Mouse (Mus musculus): ENCODE data around the gene Gm28372. TPM values are rescaled to one million over a fixed set of nuclear protein-coding genes. Genes with fewer than 3 reads are reported as not detected.
A peak's percentile ranks its signal among the peaks of the same experiment; 100 is the strongest.

Gm28372 gene
- total and polyA plus RNA-seq, 3 experiments: not detected

DNA sequence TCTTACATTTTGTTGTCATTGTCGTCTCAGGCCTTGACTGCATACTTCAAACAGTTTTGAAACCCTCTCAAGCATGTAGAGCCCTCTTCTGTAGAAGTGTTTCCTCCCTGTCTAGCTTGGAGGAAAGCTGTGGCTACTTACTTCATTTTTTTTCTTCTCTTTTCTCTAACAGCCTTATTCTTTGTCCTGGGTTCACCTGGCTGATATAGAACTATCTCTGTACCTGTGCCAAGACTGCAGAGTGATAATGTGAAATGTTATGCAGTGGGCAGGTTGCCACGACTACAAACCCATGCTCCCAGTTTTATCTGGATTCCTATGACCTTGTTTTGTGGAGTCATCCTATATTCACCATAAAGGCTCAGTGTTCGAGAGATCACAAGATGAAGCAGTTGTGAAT is 25.4 kb downstream of the Gm28372 start:
- Histone ChIP-seq H3K36me3 (ENCODE audit: control insufficient read depth in 1 of 2, insufficient read depth in 2 of 2, low read length in 2 of 2) (peaks cover 5 to 32% of the 10 kb centered on the region in 2 experiments), H3K4me3 (ENCODE audit: control insufficient read depth in 1 of 2, insufficient read depth in 1 of 2, low read depth in 2 of 2, low read length in 2 of 2) (no peak overlapping the region), H3K27ac (ENCODE audit: control insufficient read depth, low read depth, low read length) (peak overlapping the region; percentile 18; the same call in 1 of the 2 replicates), H3K79me2 (ENCODE audit: control insufficient read depth, insufficient read depth, low read length, poor library complexity) (peaks cover 47% of the 10 kb centered on the region), H3K9ac (ENCODE audit: control insufficient read depth, low read depth, low read length, poor library complexity, severe bottlenecking) (no peak overlapping the region), H3K4me1 (ENCODE audit: control insufficient read depth in 1 of 2, insufficient read depth in 2 of 2, low read length in 2 of 2) (peaks cover 19 to 23% of the 10 kb centered on the region in 2 experiments), H3K27me3 (ENCODE audit: control insufficient read depth in 1 of 2, insufficient read depth in 2 of 2, low read length in 2 of 2) (no peaks in the 10 kb centered on the region), H3K9me3 (replicated peaks; ENCODE audit: insufficient read depth, low read length) (no peaks in the 10 kb centered on the region)
- no peak for DNase-seq (ENCODE audit: low read depth, low spot score)
- TF ChIP-seq ETS1 (IDR thresholded peaks at IDR 0.05; ENCODE audit: low read depth, low read length): peak; percentile 38; the same call in 1 of the 2 replicates
- no peak for TF ChIP-seq RAD21 (IDR thresholded peaks at IDR 0.05; ENCODE audit: low read depth, low read length)
- TF ChIP-seq SMC3 (IDR thresholded peaks at IDR 0.05; ENCODE audit: low read depth, low read length): no peak
- TF ChIP-seq RCOR1 (IDR thresholded peaks at IDR 0.05; ENCODE audit: low read depth, low read length): no peak
- no peak for TF ChIP-seq TCF12 (IDR thresholded peaks at IDR 0.05; ENCODE audit: low read depth, low read length)
- TF ChIP-seq MXI1 (IDR thresholded peaks at IDR 0.05; ENCODE audit: low read depth, low read length): no peak
- no peak for TF ChIP-seq HCFC1 (IDR thresholded peaks at IDR 0.05; ENCODE audit: low read depth, low read length)
- TF ChIP-seq GATA1 (IDR thresholded peaks at IDR 0.05; ENCODE audit: low read depth, low read length): peak; percentile 47; the same call in 1 of the 2 replicates
- peak; percentile 43; the same call in 1 of the 2 replicates for TF ChIP-seq ZNF384 (IDR thresholded peaks at IDR 0.05; ENCODE audit: low read depth, low read length)
- no peak for TF ChIP-seq GABPA (IDR thresholded peaks at IDR 0.05; ENCODE audit: low read depth, low read length)
- TF ChIP-seq MAFK (IDR thresholded peaks at IDR 0.05; ENCODE audit: borderline replicate concordance, low read depth, low read length): no peak
- peak; percentile 51; the same call in 1 of the 2 replicates for TF ChIP-seq SIN3A (IDR thresholded peaks at IDR 0.05; ENCODE audit: low read length)
- peak in 1 of 2 experiments; percentile 61; a peak in 2 of 4 replicates for TF ChIP-seq EP300 (IDR thresholded peaks at IDR 0.05; ENCODE audit: low read depth in 1 of 2, low read length in 2 of 2)
- TF ChIP-seq MYB (IDR thresholded peaks at IDR 0.05; ENCODE audit: low read depth, low read length): no peak
- TF ChIP-seq MEF2A (IDR thresholded peaks at IDR 0.05; ENCODE audit: extremely low read depth, insufficient replicate concordance, low read depth, low read length, poor library complexity, severe bottlenecking): no peak
- no peak for TF ChIP-seq UBTF (IDR thresholded peaks at IDR 0.05; ENCODE audit: borderline replicate concordance, insufficient read depth, low read depth, low read length)
- no peak for TF ChIP-seq CHD2 (IDR thresholded peaks at IDR 0.05; ENCODE audit: low read length)

- H3K36me3 ChIP-seq (ENCODE audit: control insufficient read depth in 1 of 2, insufficient read depth in 2 of 2, low read length in 2 of 2): peaks cover 5 to 26% of the 10 kb centered on the region in 2 experiments
- TF ChIP-seq MYC (IDR thresholded peaks at IDR 0.05; ENCODE audit: low read depth, low read length) (no peak), HCFC1 (IDR thresholded peaks at IDR 0.05; ENCODE audit: low read depth, low read length) (no peak), ZNF384 (IDR thresholded peaks at IDR 0.05; ENCODE audit: low read depth, low read length) (no peak), GABPA (IDR thresholded peaks at IDR 0.05; ENCODE audit: low read depth, low read length) (no peak), MEF2A (IDR thresholded peaks at IDR 0.05; ENCODE audit: extremely low read depth, insufficient replicate concordance, low read depth, low read length, poor library complexity, severe bottlenecking) (no peak), POLR2AphosphoS5 (IDR thresholded peaks at IDR 0.05; ENCODE audit: borderline replicate concordance, low read depth, low read length) (no peak), CTCF (IDR thresholded peaks at IDR 0.05 in 2 of 3, conservative IDR thresholded peaks at IDR 0.05 in 1 of 3; ENCODE audit: control insufficient read depth in 1 of 3, insufficient read depth in 1 of 3, low read depth in 2 of 3, low read length in 3 of 3, poor library complexity in 1 of 3, severe bottlenecking in 1 of 3) (no peak), NELFE (IDR thresholded peaks at IDR 0.05; ENCODE audit: low read depth, low read length) (no peak), NRF1 (IDR thresholded peaks at IDR 0.05; ENCODE audit: insufficient read depth, low read depth, low read length, poor library complexity, severe bottlenecking) (no peak), ETS1 (IDR thresholded peaks at IDR 0.05; ENCODE audit: low read depth, low read length) (no peak), MXI1 (IDR thresholded peaks at IDR 0.05; ENCODE audit: low read depth, low read length) (no peak), POLR2AphosphoS2 (IDR thresholded peaks at IDR 0.05; ENCODE audit: low read length) (no peak), USF1 (IDR thresholded peaks at IDR 0.05; ENCODE audit: low read depth, low read length) (no peak), ELF1 (IDR thresholded peaks at IDR 0.05; ENCODE audit: low read depth, low read length) (no peak), TBP (IDR thresholded peaks at IDR 0.05; ENCODE audit: low read depth, low read length) (no peak), USF2 (IDR thresholded peaks at IDR 0.05; ENCODE audit: borderline replicate concordance in 1 of 2, insufficient read depth in 1 of 2, low read depth in 1 of 2, low read length in 2 of 2) (no peak), CHD2 (IDR thresholded peaks at IDR 0.05; ENCODE audit: low read length) (no peak), MAFK (IDR thresholded peaks at IDR 0.05; ENCODE audit: borderline replicate concordance, low read depth, low read length) (no peak), RAD21 (IDR thresholded peaks at IDR 0.05; ENCODE audit: low read depth, low read length) (no peak), TCF12 (IDR thresholded peaks at IDR 0.05; ENCODE audit: low read depth, low read length) (no peak)
- peaks cover 33% of the 10 kb centered on the region for H3K79me2 ChIP-seq (ENCODE audit: control insufficient read depth, insufficient read depth, low read length, poor library complexity)
- DNase-seq (ENCODE audit: low read depth, low spot score): no peak
- peaks cover 15 to 20% of the 10 kb centered on the region in 2 experiments for H3K4me1 ChIP-seq (ENCODE audit: control insufficient read depth in 1 of 2, insufficient read depth in 2 of 2, low read length in 2 of 2)
- H3K9ac ChIP-seq (ENCODE audit: control insufficient read depth, low read depth, low read length, poor library complexity, severe bottlenecking): no peak overlapping the region
- H3K9me3 ChIP-seq (replicated peaks; ENCODE audit: insufficient read depth, low read length): no peaks in the 10 kb centered on the region
- no peaks in the 10 kb centered on the region for H3K27me3 ChIP-seq (ENCODE audit: control insufficient read depth in 1 of 2, insufficient read depth in 2 of 2, low read length in 2 of 2)
- H3K27ac ChIP-seq (ENCODE audit: control insufficient read depth, low read depth, low read length): no peak overlapping the region
- no peak overlapping the region for H3K4me3 ChIP-seq (ENCODE audit: control insufficient read depth in 1 of 2, insufficient read depth in 1 of 2, low read depth in 2 of 2, low read length in 2 of 2)
Observed at GRCm38 (mm10) chr2:130432157-130432556, 27.1 kb downstream of the Gm28372 start.
